ENCODE assay signal across 9 mouse cellular contexts in genomic region chr10:70949254-70950104, GRCm38 (mm10).
DNase-seq lines count a peak whose midpoint lies in the region; ATAC-seq and TF ChIP-seq lines count a peak whose summit lies in the region.
"Had no signal": no experiment of that assay in that cellular context is flagged by ENCODE, and none has a peak within 500 bp of the region (broad histone marks: within the 10 kb centered on the region; RNA-seq: fewer than 3 reads in every experiment).

No protein-coding gene starts in this region.

- WGBS in lung, embryonic 14.5 days = 20% methylated on average over 23 of the region's 23 CpGs
- WGBS in lung, postnatal 0 days = 28% methylated on average over 23 of the region's 23 CpGs
- 24% methylated on average over 23 of the region's 23 CpGs for WGBS in forebrain, embryonic 11.5 days

- H3K9ac ChIP-seq in lung, embryonic 14.5 days = no peak overlapping the region
- H3K9ac ChIP-seq in lung, postnatal 0 days (replicated peaks; ENCODE audit: low read depth) = no peak overlapping the region
- peak overlapping the region; percentile 37 for H3K9ac ChIP-seq in forebrain, embryonic 11.5 days (ENCODE audit: low read length)
- H3K9ac ChIP-seq: liver, embryonic 14.5 days had no signal

- DNase-seq in lung, embryonic 14.5 days = peak; percentile 41
- no peak for DNase-seq in lung, postnatal 0 days (ENCODE audit: low spot score)
- DNase-seq in forebrain, embryonic 11.5 days (ENCODE audit: low spot score) = no peak
- peak; percentile 34 for DNase-seq in left cerebral cortex, postnatal 4 days
- DNase-seq in right cerebral cortex, postnatal 4 days = peak; percentile 33
- DNase-seq in ovary, postnatal 10 days (ENCODE audit: low spot score) = no peak
- no peak for DNase-seq in gastrocnemius, adult 18-20 months (ENCODE audit: low spot score)

- intact Hi-C loops in left cerebral cortex, postnatal 4 days (cut with DNase I) = loop anchor here (5.0 to 10.0 kb wide), 2 partner anchors 95 to 352 kb away; no protein-coding TSS in a partner anchor

- H3K4me2 ChIP-seq in lung, embryonic 14.5 days = peak overlapping the region; percentile 25; the same call in 1 of the 2 replicates
- H3K4me2 ChIP-seq in lung, postnatal 0 days (replicated peaks; ENCODE audit: low read depth, low read length) = no peak overlapping the region
- peak overlapping the region; percentile 32; the same call in 1 of the 2 replicates for H3K4me2 ChIP-seq in forebrain, embryonic 11.5 days (ENCODE audit: low read depth, low read length, severe bottlenecking)

- no peak overlapping the region for H3K4me3 ChIP-seq in lung, embryonic 14.5 days (ENCODE audit: low read depth, low read length)
- H3K4me3 ChIP-seq in lung, postnatal 0 days (ENCODE audit: low read depth, low read length) = no peak overlapping the region
- no peak overlapping the region for H3K4me3 ChIP-seq in forebrain, embryonic 11.5 days (ENCODE audit: low read depth, low read length)

- no peaks in the 10 kb centered on the region for H3K27me3 ChIP-seq in lung, embryonic 14.5 days (ENCODE audit: insufficient read depth, low read length)
- no peaks in the 10 kb centered on the region for H3K27me3 ChIP-seq in lung, postnatal 0 days (replicated peaks; ENCODE audit: insufficient read depth, low read length)
- no peaks in the 10 kb centered on the region for H3K27me3 ChIP-seq in forebrain, embryonic 11.5 days (ENCODE audit: control insufficient read depth, insufficient read depth, low read length)

- no peak for TF ChIP-seq EP300 in lung, postnatal 0 days (IDR thresholded peaks at IDR 0.05)

- no peak overlapping the region for H3K27ac ChIP-seq in lung, embryonic 14.5 days (ENCODE audit: low read depth)
- H3K27ac ChIP-seq in lung, postnatal 0 days (ENCODE audit: low read length) = no peak overlapping the region
- peak overlapping the region; percentile 50 for H3K27ac ChIP-seq in forebrain, embryonic 11.5 days (ENCODE audit: low read depth, low read length)
- H3K27ac ChIP-seq: liver, embryonic 14.5 days had no signal

- peaks cover 15% of the 10 kb centered on the region for H3K36me3 ChIP-seq in lung, embryonic 14.5 days (ENCODE audit: insufficient read depth)
- H3K36me3 ChIP-seq in lung, postnatal 0 days (ENCODE audit: insufficient read depth, low read length) = no peaks in the 10 kb centered on the region
- no peaks in the 10 kb centered on the region for H3K36me3 ChIP-seq in forebrain, embryonic 11.5 days (ENCODE audit: control insufficient read depth, insufficient read depth, low read length)

- no peak for ATAC-seq in lung, embryonic 14.5 days (ENCODE audit: insufficient read depth)
- no peak for ATAC-seq in lung, postnatal 0 days
- ATAC-seq in forebrain, embryonic 11.5 days (replicated peaks; ENCODE audit: low FRiP score) = peak; percentile 67
- ATAC-seq in erythroid progenitor cell, adult 5-6 weeks (replicated peaks; ENCODE audit: low FRiP score, poor library complexity, severe bottlenecking) = no peak

- no peaks in the 10 kb centered on the region for H3K9me3 ChIP-seq in lung, embryonic 14.5 days (ENCODE audit: low read depth, low read length)
- no peaks in the 10 kb centered on the region for H3K9me3 ChIP-seq in lung, postnatal 0 days (ENCODE audit: low read length)
- H3K9me3 ChIP-seq in forebrain, embryonic 11.5 days (ENCODE audit: control insufficient read depth, low read length) = no peaks in the 10 kb centered on the region

- TF ChIP-seq CTCF in lung, embryonic 14.5 days (IDR thresholded peaks at IDR 0.05; ENCODE audit: low read depth) = no peak
- no peak for TF ChIP-seq CTCF in lung, postnatal 0 days (IDR thresholded peaks at IDR 0.05)

- H3K4me1 ChIP-seq in lung, embryonic 14.5 days (ENCODE audit: insufficient read depth) = no peaks in the 10 kb centered on the region
- H3K4me1 ChIP-seq in lung, postnatal 0 days (ENCODE audit: insufficient read depth, low read depth, low read length) = no peaks in the 10 kb centered on the region
- no peaks in the 10 kb centered on the region; the same call in 1 of the 2 replicates for H3K4me1 ChIP-seq in forebrain, embryonic 11.5 days (replicated peaks; ENCODE audit: control insufficient read depth, insufficient read depth, low read length)

Comparison
In these comparisons a context has a peak if more than half of its experiments do, and no peak if none do; other contexts are left out.
1. DNase-seq: peak in lung, embryonic 14.5 days (single experiment), left cerebral cortex, postnatal 4 days (single experiment) and right cerebral cortex, postnatal 4 days (single experiment); none in lung, postnatal 0 days (single experiment), forebrain, embryonic 11.5 days (single experiment), ovary, postnatal 10 days (single experiment) and gastrocnemius, adult 18-20 months (single experiment).